Mouse (Mus musculus) kidney, adult 2 months (tissue): ENCODE measurements around the gene Il4ra.

Experiments
- CTCF ChIP-seq: fragments of 200-500 bp; conservative IDR thresholded peaks from 2 replicates; pipeline ENCODE4 v1.5.1; 2011; ENCODE audit warnings: low read depth, mild to moderate bottlenecking, control low read depth, low read length, moderate library complexity, mixed read lengths; ENCODE audit not compliant: insufficient read depth, insufficient read length
- POLR2A ChIP-seq: fragments of 200-500 bp; IDR thresholded peaks from one replicate; pipeline ENCODE4 v1.6.1; 2011; ENCODE audit warnings: low read depth, low read length, control low read depth

DNA sequence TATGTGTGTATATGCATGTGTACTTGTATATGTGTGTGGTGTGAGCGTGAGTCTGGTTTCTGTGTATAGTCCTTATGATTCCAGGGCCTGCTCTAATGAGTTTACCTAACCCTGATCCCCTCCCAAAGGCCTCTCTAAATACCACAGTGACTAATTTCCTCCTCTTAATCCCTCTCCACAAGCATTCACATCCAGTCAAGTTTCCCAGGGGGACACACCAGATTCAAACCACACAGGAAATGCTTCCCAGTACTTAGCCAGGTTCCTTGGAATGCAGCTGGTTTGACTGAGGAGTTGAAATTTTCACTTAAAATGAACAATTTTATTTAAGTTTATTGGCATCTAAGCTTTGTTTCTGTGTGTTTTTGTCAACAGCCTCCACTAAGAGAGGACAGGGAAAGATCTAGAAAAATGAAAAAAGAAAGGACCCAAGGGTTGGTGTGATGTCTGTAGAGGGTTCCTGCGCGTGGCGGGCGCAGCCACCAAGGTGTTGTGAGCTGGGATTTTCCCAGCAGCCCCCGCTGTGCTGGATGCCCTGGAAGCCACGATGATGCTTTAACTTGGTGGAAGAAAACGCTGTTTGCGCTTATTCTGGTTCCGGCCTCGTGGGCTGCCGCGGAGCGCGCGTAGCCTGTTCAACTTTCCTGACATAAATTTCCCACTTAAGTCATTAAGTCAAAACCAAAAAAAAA lies 28.9 kb downstream of the Il4ra start:
- no peak for TF ChIP-seq POLR2A
- no peak for TF ChIP-seq CTCF
